Mouse (Mus musculus) C2C12 (cell line): Measurements from ENCODE around the gene Adssl1.

ENCODE experiments used
- CTCF ChIP-seq: IDR thresholded peaks from one replicate; pipeline ENCODE4 v1.5.1; 2011; ENCODE audit not compliant: control insufficient read depth, insufficient read depth, insufficient read length
- FOSL1 ChIP-seq: IDR thresholded peaks from one replicate; pipeline ENCODE4 v1.8.0; 2011; ENCODE audit warnings: mild to moderate bottlenecking, low read length; ENCODE audit not compliant: poor library complexity, insufficient read depth, severe bottlenecking
- MYOG ChIP-seq: IDR thresholded peaks from one replicate; pipeline ENCODE4 v1.6.1; 2011; ENCODE audit not compliant: control insufficient read depth, insufficient read length; ENCODE audit errors: extremely low read depth

DNA sequence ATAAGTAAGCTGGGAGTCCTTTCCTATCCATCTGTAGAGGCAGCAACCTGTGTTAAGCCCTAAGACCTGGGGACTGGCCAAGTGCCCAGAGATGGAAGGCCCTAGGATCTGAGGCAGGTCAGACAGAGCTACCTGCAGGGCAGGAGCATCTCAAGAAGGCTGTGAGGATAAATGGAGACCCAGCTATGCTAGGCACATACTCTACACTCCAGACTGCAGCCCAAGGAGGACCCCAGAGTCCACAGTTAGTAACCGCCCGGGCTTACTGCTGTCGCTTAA is 41.4 kb downstream of the Adssl1 start:
- no peak for TF ChIP-seq CTCF
- no peak for TF ChIP-seq FOSL1
- TF ChIP-seq MYOG = no peak
